35 mouse cellular contexts compared by ENCODE assay signal in genomic region chr3:146978272-146978671, GRCm38 (mm10).
"Had no signal": no experiment of that assay in that cellular context is flagged by ENCODE, and none has a peak within 500 bp of the region (broad histone marks: within the 10 kb centered on the region; RNA-seq: fewer than 3 reads in every experiment).

No protein-coding gene starts in this region.

- H3K9ac ChIP-seq: heart, embryonic 12.5 days; heart, embryonic 13.5 days; heart, embryonic 15.5 days; hindbrain, embryonic 13.5 days; hindbrain, embryonic 14.5 days; hindbrain, embryonic 15.5 days; intestine, embryonic 15.5 days; kidney, embryonic 15.5 days had no signal

- H3K9me3 ChIP-seq: heart, embryonic 10.5 days; heart, embryonic 12.5 days; heart, embryonic 13.5 days; heart, embryonic 15.5 days; hindbrain, embryonic 10.5 days; hindbrain, embryonic 13.5 days; hindbrain, embryonic 15.5 days; intestine, embryonic 15.5 days; kidney, embryonic 15.5 days had no signal

- DNase-seq: heart, postnatal 10 days; heart, postnatal 14 days; heart, postnatal 36 days; heart, postnatal 4 days; kidney, adult 11 months; kidney, adult 18-20 months; kidney, adult 2 months; kidney, adult 8-10 months; kidney, adult 9 months; kidney, postnatal 10 days; kidney, postnatal 14 days; kidney, postnatal 25 days; kidney, postnatal 36 days; kidney, postnatal 4 days; layer of hippocampus, adult 9-11 months; layer of hippocampus, postnatal 36 days had no signal

- H3K36me3 ChIP-seq: heart, embryonic 10.5 days; heart, embryonic 12.5 days; heart, embryonic 13.5 days; heart, embryonic 15.5 days; hindbrain, embryonic 10.5 days; hindbrain, embryonic 13.5 days; hindbrain, embryonic 15.5 days; intestine, embryonic 15.5 days; kidney, embryonic 15.5 days had no signal

- H3K4me3 ChIP-seq: heart, embryonic 10.5 days; heart, embryonic 12.5 days; heart, embryonic 13.5 days; heart, embryonic 15.5 days; hindbrain, embryonic 10.5 days; hindbrain, embryonic 13.5 days; hindbrain, embryonic 15.5 days; intestine, embryonic 15.5 days; kidney, embryonic 15.5 days; layer of hippocampus, adult 2 months; left cerebral cortex, adult 2 months had no signal

- H3K4me2 ChIP-seq: heart, embryonic 11.5 days; heart, embryonic 12.5 days; heart, embryonic 13.5 days; heart, embryonic 15.5 days; hindbrain, embryonic 13.5 days; hindbrain, embryonic 14.5 days; hindbrain, embryonic 15.5 days; intestine, embryonic 15.5 days; kidney, embryonic 15.5 days had no signal

- H3K27ac ChIP-seq: heart, embryonic 10.5 days; heart, embryonic 13.5 days; heart, embryonic 15.5 days; hindbrain, embryonic 10.5 days; hindbrain, embryonic 13.5 days; hindbrain, embryonic 14.5 days; hindbrain, embryonic 15.5 days; hindbrain, postnatal 0 days; intestine, embryonic 15.5 days; kidney, embryonic 15.5 days; kidney, postnatal 0 days; layer of hippocampus, adult 2 months; left cerebral cortex, adult 2 months had no signal

- H3K27me3 ChIP-seq: heart, embryonic 12.5 days; heart, embryonic 13.5 days; heart, embryonic 15.5 days; hindbrain, embryonic 13.5 days; hindbrain, embryonic 15.5 days; intestine, embryonic 15.5 days; kidney, embryonic 15.5 days had no signal

- ATAC-seq: hindbrain, embryonic 16.5 days; hindbrain, postnatal 0 days; inflammation-experienced regulatory T-cells, adult 6 months; intestine, embryonic 15.5 days; intestine, embryonic 16.5 days; intestine, postnatal 0 days had no signal

- H3K4me1 ChIP-seq: heart, embryonic 10.5 days; heart, embryonic 12.5 days; heart, embryonic 13.5 days; heart, embryonic 15.5 days; hindbrain, embryonic 10.5 days; hindbrain, embryonic 13.5 days; hindbrain, embryonic 15.5 days; intestine, embryonic 15.5 days; kidney, embryonic 15.5 days had no signal
